Mouse (Mus musculus): ENCODE measurements around the gene Rnf114. TPM values are rescaled to one million over a fixed set of nuclear protein-coding genes. Genes with fewer than 3 reads are reported as not detected.

Rnf114 gene
- polyA plus RNA-seq, 1 experiment from 2014 or later = 55.9 TPM

- Histone ChIP-seq H3K4me2 (peak overlapping the region; percentile 47), H3K36me3 (ENCODE audit: control insufficient read depth, insufficient read depth, low read length) (no peaks in the 10 kb centered on the region), H3K9me3 (ENCODE audit: control insufficient read depth, low read length) (no peaks in the 10 kb centered on the region), H3K9ac (ENCODE audit: low read depth, low read length) (0 out of 2 replicates have a peak overlapping the region, but pooled peaks have one; percentile 47), H3K4me3 (ENCODE audit: low read depth, low read length) (peak overlapping the region; percentile 24), H3K27me3 (replicated peaks; ENCODE audit: control insufficient read depth, insufficient read depth, low read length) (peaks cover 3% of the 10 kb centered on the region; the same call in 1 of the 2 replicates), H3K4me1 (replicated peaks; ENCODE audit: control insufficient read depth, insufficient read depth, low read length) (peaks cover 17% of the 10 kb centered on the region), H3K27ac (ENCODE audit: low read depth, low read length) (peak overlapping the region; percentile 73)
- DNase-seq (ENCODE audit: low spot score) (no peak), ATAC-seq (replicated peaks; ENCODE audit: low FRiP score) (0 out of 2 replicates have a peak, but pooled peaks have one; percentile 11)
- WGBS = 14% methylated on average over 19 of the region's 19 CpGs
These were observed 73.2 kb downstream of the Rnf114 start for GRCm38 (mm10) chr2:167565682-167566081.

Other genes starting within 250 kb of the Rnf114 start
- 8.0 and 11.8 TPM in 2 replicates for gene B4galt5, start 143.5 kb upstream of the Rnf114 start, polyA plus RNA-seq (2014; fragmentation: Nextera tagmentation; extraction: Ambion mirVana)
- gene Slc9a8, start 70.9 kb upstream of the Rnf114 start, polyA plus RNA-seq (2014; fragmentation: Nextera tagmentation; extraction: Ambion mirVana) = 22.0 and 23.8 TPM in 2 replicates
- 16.2 and 17.5 TPM in 2 replicates for gene Spata2, start 242 bp downstream of the Rnf114 start, polyA plus RNA-seq (2014; fragmentation: Nextera tagmentation; extraction: Ambion mirVana)
- gene Snai1, start 45.5 kb downstream of the Rnf114 start, polyA plus RNA-seq (2014; fragmentation: Nextera tagmentation; extraction: Ambion mirVana) = 14.3 and 15.2 TPM in 2 replicates
- 304 and 308 TPM in 2 replicates for gene Ube2v1, start 139.4 kb downstream of the Rnf114 start, polyA plus RNA-seq (2014; fragmentation: Nextera tagmentation; extraction: Ambion mirVana)
- 3.8 and 4.9 TPM in 2 replicates for gene Gm20431, start 168.9 kb downstream of the Rnf114 start, polyA plus RNA-seq (2014; fragmentation: Nextera tagmentation; extraction: Ambion mirVana)
- gene Cebpb, start 196.3 kb downstream of the Rnf114 start, polyA plus RNA-seq (2014; fragmentation: Nextera tagmentation; extraction: Ambion mirVana) = 13.9 and 14.4 TPM in 2 replicates
- gene Tmem189, start 197.2 kb downstream of the Rnf114 start, polyA plus RNA-seq (2014; fragmentation: Nextera tagmentation; extraction: Ambion mirVana) = 30.5 and 32.6 TPM in 2 replicates

All from liver, embryonic 11.5 days (tissue).